Mouse (Mus musculus): Measurements from ENCODE around the gene Bicd1.
A peak's percentile ranks its signal among the peaks of the same experiment; 100 is the strongest.

Gene Bicd1

GRCm38 (mm10) chr6:149565720-149566498, 157.2 kb downstream of the Bicd1 start:
- peak; percentile 79 for DNase-seq (ENCODE audit: low read depth, low spot score)

- DNase-seq (ENCODE audit: low read depth, low spot score) = no peak
These were observed 158.5 kb downstream of the Bicd1 start for GRCm38 (mm10) chr6:149567219-149567618.

DNA sequence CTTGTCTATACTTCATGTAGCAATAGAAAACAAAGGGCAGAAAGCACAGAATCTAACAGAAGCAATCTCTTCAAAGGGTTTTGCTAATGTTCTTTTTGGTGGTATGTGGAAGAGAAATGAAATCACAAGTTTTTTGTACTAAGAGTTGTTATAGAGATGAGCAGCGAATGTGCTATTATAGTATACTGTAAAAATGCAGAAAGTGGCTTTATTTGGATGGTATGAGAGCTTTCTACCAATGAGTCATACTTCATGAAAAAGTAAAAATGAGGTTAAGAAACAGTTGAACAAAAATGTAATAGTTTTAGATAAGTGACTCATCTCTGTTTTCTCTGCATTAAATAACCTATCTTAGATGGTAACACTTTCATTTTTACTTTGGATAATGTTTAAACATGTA, 165.6 kb downstream of the Bicd1 start:
- no peak for DNase-seq (ENCODE audit: low read depth, low spot score)

DNA sequence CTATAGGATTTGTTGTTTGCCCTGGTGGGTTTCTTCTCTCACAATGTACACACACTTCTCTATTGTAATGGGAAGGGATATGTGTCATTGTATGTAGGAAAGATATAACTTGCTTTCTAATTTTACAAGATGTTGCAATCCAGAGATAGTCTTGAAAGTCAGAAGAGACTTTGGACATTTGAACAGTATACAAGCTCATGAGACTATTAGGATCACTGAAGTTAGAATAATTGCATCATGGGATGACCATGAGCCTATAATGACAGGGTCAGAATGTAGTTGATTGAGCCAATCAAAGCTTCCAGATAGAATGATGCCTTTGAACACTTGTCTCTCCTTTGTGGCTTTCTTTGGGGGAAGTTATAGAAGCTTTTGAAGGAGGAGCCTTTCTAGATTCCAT, 171.4 kb downstream of the Bicd1 start:
- DNase-seq (ENCODE audit: low read depth, low spot score) = no peak

DNA sequence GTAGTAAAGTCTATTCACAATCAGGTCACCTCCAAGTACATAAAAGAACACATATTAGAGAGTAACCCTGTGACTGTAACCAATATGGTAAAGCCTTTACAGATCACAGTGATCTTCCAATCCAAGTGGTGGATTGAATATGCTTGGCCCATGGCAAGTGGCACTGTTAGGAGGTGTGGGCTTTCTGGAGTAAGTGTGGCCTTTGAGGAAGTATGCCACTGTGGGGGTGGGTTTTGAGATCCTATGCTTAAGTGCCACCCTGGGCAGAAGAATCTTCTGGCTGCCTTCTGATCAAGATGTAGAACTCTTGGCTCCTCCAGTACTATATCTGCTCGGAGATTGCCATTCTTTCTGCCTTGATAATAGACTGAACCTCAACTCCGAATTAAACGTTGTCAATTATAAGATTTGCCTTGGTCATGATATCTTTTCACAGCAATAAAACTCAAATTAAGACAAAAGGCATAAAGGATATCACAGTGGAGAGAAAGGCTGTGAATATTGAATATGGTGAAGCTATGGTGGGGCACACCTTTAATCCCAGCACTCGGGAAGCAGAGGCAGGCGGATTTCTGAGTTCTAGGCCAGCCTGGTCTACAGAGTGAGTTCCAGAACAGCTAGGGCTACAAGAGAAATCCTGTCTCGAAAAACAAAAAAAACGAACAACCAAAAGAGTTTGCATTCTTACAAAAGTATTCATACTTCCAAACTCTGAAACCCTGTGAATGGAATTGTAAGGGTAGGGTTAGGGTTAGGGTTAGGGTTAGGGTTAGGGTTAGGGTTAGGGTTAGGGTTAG, 177.2 kb downstream of the Bicd1 start:
- no peak for DNase-seq (ENCODE audit: low read depth, low spot score)

All from mesoderm, embryonic 11.5 days (tissue).